Mouse (Mus musculus): Measurements from ENCODE around the gene Spats2l.

The Spats2l gene

GRCm38 (mm10) chr1:57824966-57825759 is 51.2 kb downstream of the Spats2l start:
- in situ Hi-C loops (cut with MboI, MseI) = no loop called here

GRCm38 (mm10) chr1:57826245-57826644 is 52.3 kb downstream of the Spats2l start:
- in situ Hi-C loops (cut with MboI, MseI) = no loop called here

GRCm38 (mm10) chr1:57833145-57833544 is 59.2 kb downstream of the Spats2l start:
- in situ Hi-C loops (cut with MboI, MseI) = no loop called here

- in situ Hi-C loops (cut with MboI, MseI) = no loop called here
Observed at GRCm38 (mm10) chr1:57835128-57835527, 61.2 kb downstream of the Spats2l start.

GRCm38 (mm10) chr1:57836686-57837317 is 62.8 kb downstream of the Spats2l start:
- in situ Hi-C loops (cut with MboI, MseI) = no loop called here

GRCm38 (mm10) chr1:57839863-57840262 is 65.9 kb downstream of the Spats2l start:
- in situ Hi-C loops (cut with MboI, MseI) = no loop called here

GRCm38 (mm10) chr1:57845054-57845722 is 71.2 kb downstream of the Spats2l start:
- in situ Hi-C loops (cut with MboI, MseI) = no loop called here

GRCm38 (mm10) chr1:57846856-57847698 is 73.1 kb downstream of the Spats2l start:
- in situ Hi-C loops (cut with MboI, MseI) = no loop called here

GRCm38 (mm10) chr1:57849087-57849486 is 75.1 kb downstream of the Spats2l start:
- in situ Hi-C loops (cut with MboI, MseI) = no loop called here

- in situ Hi-C loops (cut with MboI, MseI) = no loop called here
Observed at GRCm38 (mm10) chr1:57849916-57850315, 76.0 kb downstream of the Spats2l start.

- in situ Hi-C loops (cut with MboI, MseI) = no loop called here
Observed at GRCm38 (mm10) chr1:57851871-57852270, 77.9 kb downstream of the Spats2l start.

- in situ Hi-C loops (cut with MboI, MseI) = no loop called here
Observed at GRCm38 (mm10) chr1:57852562-57853271, 78.8 kb downstream of the Spats2l start.

GRCm38 (mm10) chr1:57857799-57858198 is 83.8 kb downstream of the Spats2l start:
- in situ Hi-C loops (cut with MboI, MseI) = no loop called here

- in situ Hi-C loops (cut with MboI, MseI) = no loop called here
Observed at GRCm38 (mm10) chr1:57862024-57862423, 88.1 kb downstream of the Spats2l start.

GRCm38 (mm10) chr1:57868651-57869050 is 94.7 kb downstream of the Spats2l start:
- in situ Hi-C loops (cut with MboI, MseI) = no loop called here

- in situ Hi-C loops (cut with MboI, MseI) = no loop called here
Observed at GRCm38 (mm10) chr1:57872006-57872405, 98.0 kb downstream of the Spats2l start.

- in situ Hi-C loops (cut with MboI, MseI) = no loop called here
Observed at GRCm38 (mm10) chr1:57873996-57874395, 100.0 kb downstream of the Spats2l start.

- in situ Hi-C loops (cut with MboI, MseI) = no loop called here
Observed at GRCm38 (mm10) chr1:57875109-57875508, 101.1 kb downstream of the Spats2l start.

GRCm38 (mm10) chr1:57875512-57875911 is 101.5 kb downstream of the Spats2l start:
- in situ Hi-C loops (cut with MboI, MseI) = no loop called here

- in situ Hi-C loops (cut with MboI, MseI) = no loop called here
Observed at GRCm38 (mm10) chr1:57878957-57879356, 105.0 kb downstream of the Spats2l start.

GRCm38 (mm10) chr1:57884867-57885266 is 110.9 kb downstream of the Spats2l start:
- in situ Hi-C loops (cut with MboI, MseI) = loop anchor here (10.0 kb wide), 1 partner anchor 930 kb away; no protein-coding TSS in a partner anchor

Measured in T-helper 2 cell (primary cell).